Mouse (Mus musculus): Measurements from ENCODE around the gene Vipas39. TPM values are rescaled to one million over a fixed set of nuclear protein-coding genes. Genes with fewer than 3 reads are reported as not detected.

The Vipas39 gene
- polyA plus RNA-seq, 1 experiment from 2014 or later, result 58.9 TPM

DNA sequence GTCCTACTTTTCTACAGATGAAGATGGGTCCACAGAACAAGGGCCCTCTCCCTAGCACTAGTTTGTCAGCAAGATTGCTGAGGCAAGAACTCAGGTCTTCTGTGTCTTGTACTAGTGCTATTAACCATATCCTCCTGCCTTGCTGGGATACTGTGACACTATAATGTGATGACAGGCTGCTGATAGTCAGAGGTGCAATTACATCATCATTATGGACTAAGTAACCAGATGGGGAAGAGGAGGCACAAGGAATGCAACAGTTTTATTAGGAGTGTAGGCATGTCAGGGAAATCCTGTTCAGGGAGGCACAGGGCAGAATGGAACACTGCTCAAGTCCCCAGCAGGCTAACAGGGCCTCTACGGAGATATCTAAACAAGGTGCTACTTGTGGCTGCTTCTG is 27.4 kb downstream of the Vipas39 start, which contains the start of gene Noxred1:
Gene Noxred1 (minus strand): TSS at position 101 of the 400 bp plus-strand sequence.
- ATAC-seq (ENCODE audit: low FRiP score) (no peak), DNase-seq (ENCODE audit: low spot score) (no peak)
- WGBS, result 96% methylated on average over 1 of the region's 1 CpGs
- Histone ChIP-seq H3K9ac (no peak within 1 kb of the TSS), H3K27me3 (ENCODE audit: control insufficient read depth, insufficient read depth, low read length) (no peaks in the 10 kb centered on the region), H3K4me3 (replicated peaks; ENCODE audit: low read length) (no peak within 1 kb of the TSS), H3K4me1 (replicated peaks; ENCODE audit: control insufficient read depth, insufficient read depth, low read length) (no peaks in the 10 kb centered on the region), H3K36me3 (replicated peaks; ENCODE audit: control insufficient read depth, insufficient read depth) (peaks cover 58% of the 10 kb centered on the region), H3K4me2 (replicated peaks) (no peak within 1 kb of the TSS), H3K27ac (no peak within 1 kb of the TSS), H3K9me3 (ENCODE audit: control insufficient read depth, low read length) (no peaks in the 10 kb centered on the region)

GRCm38 (mm10) chr12:87236882-87237483 is 29.1 kb downstream of the Vipas39 start:
- Histone ChIP-seq H3K4me2 (replicated peaks) (no peak overlapping the region), H3K4me1 (replicated peaks; ENCODE audit: control insufficient read depth, insufficient read depth, low read length) (no peaks in the 10 kb centered on the region), H3K9me3 (ENCODE audit: control insufficient read depth, low read length) (no peaks in the 10 kb centered on the region), H3K27me3 (ENCODE audit: control insufficient read depth, insufficient read depth, low read length) (no peaks in the 10 kb centered on the region), H3K9ac (no peak overlapping the region), H3K36me3 (replicated peaks; ENCODE audit: control insufficient read depth, insufficient read depth) (peaks cover 43% of the 10 kb centered on the region), H3K27ac (no peak overlapping the region), H3K4me3 (replicated peaks; ENCODE audit: low read length) (no peak overlapping the region)
- 88% methylated on average over 5 of the region's 5 CpGs for WGBS
- DNase-seq (ENCODE audit: low spot score) (no peak), ATAC-seq (ENCODE audit: low FRiP score) (no peak)

- Histone ChIP-seq H3K4me2 (replicated peaks) (no peak overlapping the region), H3K36me3 (replicated peaks; ENCODE audit: control insufficient read depth, insufficient read depth) (no peaks in the 10 kb centered on the region), H3K4me3 (replicated peaks; ENCODE audit: low read length) (no peak overlapping the region), H3K9me3 (ENCODE audit: control insufficient read depth, low read length) (no peaks in the 10 kb centered on the region), H3K4me1 (replicated peaks; ENCODE audit: control insufficient read depth, insufficient read depth, low read length) (no peaks in the 10 kb centered on the region), H3K27me3 (ENCODE audit: control insufficient read depth, insufficient read depth, low read length) (no peaks in the 10 kb centered on the region), H3K9ac (no peak overlapping the region), H3K27ac (no peak overlapping the region)
- DNase-seq (ENCODE audit: low spot score) (no peak), ATAC-seq (ENCODE audit: low FRiP score) (no peak)
Observed at GRCm38 (mm10) chr12:87230379-87230895, 35.6 kb downstream of the Vipas39 start.

DNA sequence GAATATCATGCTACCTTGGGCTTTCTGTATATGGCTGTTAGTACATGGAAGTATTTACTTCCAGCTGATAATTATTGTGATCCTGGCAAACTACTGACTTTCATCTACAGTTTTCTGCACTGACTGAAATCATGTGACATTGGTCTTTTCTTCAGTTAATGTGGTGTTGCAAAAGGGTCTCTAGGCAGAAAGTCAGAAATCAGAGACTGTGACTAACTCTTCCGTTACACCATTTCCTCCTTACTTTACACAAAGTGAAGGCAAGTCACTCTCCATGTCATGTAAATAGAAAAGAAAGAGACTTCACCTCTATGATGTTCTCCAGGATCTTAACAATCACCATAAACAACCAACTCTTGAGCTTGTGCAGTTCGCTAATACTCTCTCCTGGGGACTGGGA is 36.4 kb downstream of the Vipas39 start:
- ATAC-seq (ENCODE audit: low FRiP score), result no peak
- no peaks in the 10 kb centered on the region for H3K9me3 ChIP-seq (ENCODE audit: control insufficient read depth, low read length)
- H3K27me3 ChIP-seq (ENCODE audit: control insufficient read depth, insufficient read depth, low read length), result no peaks in the 10 kb centered on the region
- no peaks in the 10 kb centered on the region for H3K4me1 ChIP-seq (replicated peaks; ENCODE audit: control insufficient read depth, insufficient read depth, low read length)
- H3K36me3 ChIP-seq (replicated peaks; ENCODE audit: control insufficient read depth, insufficient read depth), result no peaks in the 10 kb centered on the region
- DNase-seq (ENCODE audit: low spot score), result no peak
- H3K27ac ChIP-seq, result no peak overlapping the region
- WGBS, result 95% methylated on average over 2 of the region's 2 CpGs
- H3K9ac ChIP-seq, result no peak overlapping the region
- H3K4me2 ChIP-seq (replicated peaks), result no peak overlapping the region
- H3K4me3 ChIP-seq (replicated peaks; ENCODE audit: low read length), result no peak overlapping the region

- Histone ChIP-seq H3K27ac (no peak overlapping the region), H3K4me2 (replicated peaks) (no peak overlapping the region), H3K4me3 (replicated peaks; ENCODE audit: low read length) (no peak overlapping the region), H3K36me3 (replicated peaks; ENCODE audit: control insufficient read depth, insufficient read depth) (no peaks in the 10 kb centered on the region), H3K9me3 (ENCODE audit: control insufficient read depth, low read length) (no peaks in the 10 kb centered on the region), H3K4me1 (replicated peaks; ENCODE audit: control insufficient read depth, insufficient read depth, low read length) (no peaks in the 10 kb centered on the region), H3K27me3 (ENCODE audit: control insufficient read depth, insufficient read depth, low read length) (no peaks in the 10 kb centered on the region), H3K9ac (no peak overlapping the region)
- DNase-seq (ENCODE audit: low spot score) (no peak), ATAC-seq (ENCODE audit: low FRiP score) (no peak)
- WGBS, result 77% methylated on average over 7 of the region's 7 CpGs
Observed at GRCm38 (mm10) chr12:87226801-87227200, 39.3 kb downstream of the Vipas39 start.

DNA sequence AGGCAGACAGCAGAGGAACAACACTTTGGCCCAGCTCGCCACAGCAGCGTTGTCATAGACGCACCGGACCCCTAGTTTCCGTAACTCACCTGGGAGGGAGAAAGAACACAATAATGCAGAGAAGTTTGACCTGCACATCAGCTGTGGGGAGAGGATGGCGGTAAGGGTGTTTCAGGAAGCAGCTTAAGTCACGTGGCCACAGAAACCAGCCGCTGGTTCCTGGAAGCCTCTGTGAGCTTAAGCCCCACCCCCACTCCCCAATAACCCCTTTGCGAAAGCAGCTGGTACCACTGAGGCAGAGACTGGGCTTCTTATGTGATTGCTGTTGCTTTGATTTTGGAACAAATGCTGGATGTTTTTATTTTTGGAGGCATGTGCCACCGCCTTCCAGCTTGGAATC is 41.1 kb downstream of the Vipas39 start:
- 84% methylated on average over 10 of the region's 10 CpGs for WGBS
- H3K4me3 ChIP-seq (replicated peaks; ENCODE audit: low read length), result no peak overlapping the region
- no peaks in the 10 kb centered on the region for H3K36me3 ChIP-seq (replicated peaks; ENCODE audit: control insufficient read depth, insufficient read depth)
- H3K27ac ChIP-seq, result no peak overlapping the region
- H3K27me3 ChIP-seq (ENCODE audit: control insufficient read depth, insufficient read depth, low read length), result no peaks in the 10 kb centered on the region
- H3K9ac ChIP-seq, result no peak overlapping the region
- H3K4me2 ChIP-seq (replicated peaks), result no peak overlapping the region
- no peaks in the 10 kb centered on the region for H3K4me1 ChIP-seq (replicated peaks; ENCODE audit: control insufficient read depth, insufficient read depth, low read length)
- DNase-seq (ENCODE audit: low spot score), result no peak
- no peak for ATAC-seq (ENCODE audit: low FRiP score)
- H3K9me3 ChIP-seq (ENCODE audit: control insufficient read depth, low read length), result no peaks in the 10 kb centered on the region

DNA sequence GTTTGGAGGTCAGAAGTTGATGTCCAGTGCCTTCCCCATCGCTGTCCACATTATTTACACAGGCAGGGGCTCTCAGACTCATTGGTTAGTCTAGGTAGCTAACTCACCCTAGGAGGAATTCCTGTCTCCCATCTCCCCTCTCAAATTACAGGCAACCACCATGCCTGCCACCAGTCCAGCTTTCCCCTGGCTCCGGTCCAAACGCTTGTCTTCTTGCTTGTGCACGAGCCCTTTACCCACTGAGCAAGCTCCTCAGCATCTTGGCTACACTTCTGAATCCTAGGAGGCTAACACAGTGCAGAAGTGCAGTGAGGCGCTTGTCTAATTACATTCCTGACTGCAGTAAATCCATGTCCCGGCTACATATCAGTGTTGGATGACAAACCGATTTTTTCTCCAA is 46.7 kb downstream of the Vipas39 start:
- no peak; the same call in 1 of the 2 replicates for ATAC-seq (ENCODE audit: low FRiP score)
- no peaks in the 10 kb centered on the region for H3K36me3 ChIP-seq (replicated peaks; ENCODE audit: control insufficient read depth, insufficient read depth)
- WGBS, result 70% methylated on average over 7 of the region's 7 CpGs

DNA sequence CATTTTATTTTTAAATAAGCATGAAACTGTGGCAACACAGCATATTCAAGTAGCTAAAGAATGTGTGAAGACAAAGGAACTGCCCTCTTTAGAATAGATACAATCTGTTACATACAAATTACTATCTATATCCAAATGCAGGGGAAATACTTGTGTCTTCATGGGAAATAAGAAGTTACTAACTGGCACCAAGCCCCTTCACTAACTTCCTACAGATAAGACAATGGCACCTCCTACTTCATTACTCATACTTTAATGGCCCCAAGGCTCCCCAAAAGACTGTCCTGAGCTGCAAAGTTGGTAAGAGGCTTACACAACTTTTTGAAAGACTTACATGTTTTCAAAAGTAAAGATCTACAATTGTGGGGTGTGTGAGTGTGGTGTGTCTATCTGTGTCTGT is 48.5 kb downstream of the Vipas39 start:
- Histone ChIP-seq H3K4me2 (replicated peaks) (no peak overlapping the region), H3K4me1 (replicated peaks; ENCODE audit: control insufficient read depth, insufficient read depth, low read length) (no peaks in the 10 kb centered on the region), H3K4me3 (replicated peaks; ENCODE audit: low read length) (no peak overlapping the region), H3K27me3 (ENCODE audit: control insufficient read depth, insufficient read depth, low read length) (no peaks in the 10 kb centered on the region), H3K9me3 (ENCODE audit: control insufficient read depth, low read length) (no peaks in the 10 kb centered on the region), H3K27ac (no peak overlapping the region), H3K36me3 (replicated peaks; ENCODE audit: control insufficient read depth, insufficient read depth) (no peaks in the 10 kb centered on the region), H3K9ac (no peak overlapping the region)
- ATAC-seq (ENCODE audit: low FRiP score), result no peak
- no peak for DNase-seq (ENCODE audit: low spot score)

More for the DNA sequence above, 46.7 kb downstream of the Vipas39 start:
- Histone ChIP-seq H3K4me1 (replicated peaks; ENCODE audit: control insufficient read depth, insufficient read depth, low read length) (no peaks in the 10 kb centered on the region), H3K9me3 (ENCODE audit: control insufficient read depth, low read length) (no peaks in the 10 kb centered on the region), H3K4me3 (replicated peaks; ENCODE audit: low read length) (no peak overlapping the region), H3K4me2 (replicated peaks) (no peak overlapping the region), H3K9ac (no peak overlapping the region), H3K27me3 (ENCODE audit: control insufficient read depth, insufficient read depth, low read length) (no peaks in the 10 kb centered on the region), H3K27ac (no peak overlapping the region)
- DNase-seq (ENCODE audit: low spot score), result peak; percentile 35

DNA sequence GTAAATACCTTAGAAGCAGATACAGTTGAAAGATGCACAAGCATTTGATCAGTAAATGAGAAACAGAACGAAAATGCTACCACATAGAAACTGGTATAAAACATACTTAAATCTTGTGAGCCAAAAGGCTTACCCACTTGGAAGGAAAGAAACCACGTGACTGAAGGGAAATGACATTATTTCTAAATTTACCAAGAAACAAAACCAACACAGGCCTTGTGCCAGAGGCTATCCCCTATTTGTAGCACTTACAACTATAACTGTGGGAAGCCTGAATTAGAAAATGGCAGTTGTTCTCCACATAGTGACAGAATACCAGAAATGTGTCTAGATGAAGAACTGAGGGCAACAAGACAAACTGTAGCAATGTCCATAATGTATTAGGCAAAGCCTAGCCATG is 50.0 kb downstream of the Vipas39 start:
- H3K4me3 ChIP-seq (replicated peaks; ENCODE audit: low read length), result no peak overlapping the region
- H3K27ac ChIP-seq, result no peak overlapping the region
- no peaks in the 10 kb centered on the region for H3K4me1 ChIP-seq (replicated peaks; ENCODE audit: control insufficient read depth, insufficient read depth, low read length)
- H3K36me3 ChIP-seq (replicated peaks; ENCODE audit: control insufficient read depth, insufficient read depth), result no peaks in the 10 kb centered on the region
- H3K9ac ChIP-seq, result no peak overlapping the region
- WGBS, result 70% methylated on average over 2 of the region's 2 CpGs
- no peaks in the 10 kb centered on the region for H3K27me3 ChIP-seq (ENCODE audit: control insufficient read depth, insufficient read depth, low read length)
- ATAC-seq (ENCODE audit: low FRiP score) (no peak), DNase-seq (ENCODE audit: low spot score) (no peak)
- H3K9me3 ChIP-seq (ENCODE audit: control insufficient read depth, low read length), result no peaks in the 10 kb centered on the region
- no peak overlapping the region for H3K4me2 ChIP-seq (replicated peaks)
